Comparison of ENCODE assay signal across 24 mouse cellular contexts in the genomic region with DNA sequence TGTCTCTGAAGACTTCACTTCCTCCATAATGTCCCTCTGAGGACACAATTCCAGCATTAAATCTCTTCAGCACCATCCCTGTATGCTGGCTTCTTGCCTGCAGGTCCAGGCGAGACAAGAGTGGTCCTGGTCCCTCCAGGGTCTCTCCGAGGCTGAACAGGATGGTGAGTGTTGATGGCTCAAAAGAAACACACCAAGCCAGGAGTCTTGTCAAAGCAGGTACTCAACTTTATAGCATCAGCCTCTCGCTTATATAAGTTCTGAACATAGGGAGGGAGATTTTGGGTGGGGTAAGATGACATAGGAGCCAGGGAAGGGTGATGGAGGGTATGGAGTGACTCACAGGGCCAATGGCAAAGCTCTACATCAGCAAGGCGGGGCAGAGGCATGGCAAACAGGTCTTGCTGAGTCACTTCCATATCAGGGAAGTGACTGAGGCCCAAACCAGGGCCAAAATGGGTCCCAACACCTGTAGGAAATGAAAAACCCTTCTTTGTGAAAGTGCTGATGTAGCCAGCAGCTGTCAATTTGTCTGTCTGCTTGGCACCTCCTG.
"Had no signal": no experiment of that assay in that cellular context is flagged by ENCODE, and none has a peak within 500 bp of the region (broad histone marks: within the 10 kb centered on the region; RNA-seq: fewer than 3 reads in every experiment).

No protein-coding gene starts in this region.

- H3K4me2 ChIP-seq: heart, embryonic 12.5 days; hindbrain, embryonic 12.5 days; hindbrain, embryonic 14.5 days; kidney, embryonic 15.5 days; limb, embryonic 13.5 days; limb, embryonic 15.5 days had no signal

- H3K9me3 ChIP-seq: heart, embryonic 10.5 days; heart, embryonic 12.5 days; hindbrain, embryonic 10.5 days; hindbrain, embryonic 12.5 days; kidney, embryonic 15.5 days; limb, embryonic 13.5 days; limb, embryonic 15.5 days had no signal

- DNase-seq: gastrocnemius, postnatal 14 days; gastrocnemius, postnatal 36 days; heart, adult 2 months; heart, postnatal 10 days; heart, postnatal 4 days; kidney, adult 11 months; kidney, adult 2 months; kidney, adult 9 months; kidney, postnatal 14 days; kidney, postnatal 36 days; layer of hippocampus, adult 9-11 months; layer of hippocampus, postnatal 36 days; left cerebral cortex, postnatal 4 days had no signal

- H3K36me3 ChIP-seq: heart, embryonic 10.5 days; heart, embryonic 12.5 days; hindbrain, embryonic 10.5 days; hindbrain, embryonic 12.5 days; kidney, embryonic 15.5 days; limb, embryonic 13.5 days; limb, embryonic 15.5 days had no signal

- ATAC-seq: hindbrain, embryonic 16.5 days; intestine, embryonic 16.5 days had no signal

- H3K27ac ChIP-seq: heart, adult 2 months; heart, embryonic 10.5 days; hindbrain, embryonic 10.5 days; hindbrain, embryonic 12.5 days; hindbrain, embryonic 14.5 days; kidney, embryonic 15.5 days; kidney, postnatal 0 days; limb, embryonic 13.5 days; limb, embryonic 15.5 days had no signal

- H3K4me3 ChIP-seq: heart, adult 2 months; heart, embryonic 10.5 days; heart, embryonic 12.5 days; hindbrain, embryonic 10.5 days; hindbrain, embryonic 12.5 days; kidney, embryonic 15.5 days; limb, embryonic 13.5 days; limb, embryonic 15.5 days had no signal

- H3K9ac ChIP-seq: heart, embryonic 12.5 days; hindbrain, embryonic 12.5 days; hindbrain, embryonic 14.5 days; kidney, embryonic 15.5 days; limb, embryonic 13.5 days; limb, embryonic 15.5 days had no signal

- H3K27me3 ChIP-seq: heart, embryonic 12.5 days; hindbrain, embryonic 12.5 days; kidney, embryonic 15.5 days; limb, embryonic 13.5 days; limb, embryonic 15.5 days had no signal
